Mouse (Mus musculus): ENCODE measurements around the gene Wdr62. TPM values are rescaled to one million over a fixed set of nuclear protein-coding genes. Genes with fewer than 3 reads are reported as not detected.
A peak's percentile ranks its signal among the peaks of the same experiment; 100 is the strongest.
"Not testable (repeated sequence)": the region's sequence is repeated elsewhere in the genome, so short reads cannot be mapped to it uniquely, and the experiment has no call there.

The Wdr62 gene
- total and polyA plus RNA-seq, 3 experiments: 0.97 to 5.3 (median 1.7) TPM

GRCm38 (mm10) chr7:30219293-30220007, 60.8 kb downstream of the Wdr62 start:
- H3K79me2 ChIP-seq (replicated peaks; ENCODE audit: control insufficient read depth, insufficient read depth, low read length): no peaks in the 10 kb centered on the region
- H3K4me3 ChIP-seq: peak overlapping the region; percentile 54
- H3K36me3 ChIP-seq (ENCODE audit: control insufficient read depth, insufficient read depth, low read length): no peaks in the 10 kb centered on the region
- H3K9ac ChIP-seq (ENCODE audit: low read depth, low read length): peak overlapping the region; percentile 68
- H3K27me3 ChIP-seq (ENCODE audit: control insufficient read depth, insufficient read depth, low read length): no peaks in the 10 kb centered on the region
- no peak for TF ChIP-seq CTCF (IDR thresholded peaks at IDR 0.05)
- TF ChIP-seq EP300 (IDR thresholded peaks at IDR 0.05; ENCODE audit: insufficient read depth, low read depth, low read length): no peak
- no peak for TF ChIP-seq POLR2A (IDR thresholded peaks at IDR 0.05; ENCODE audit: insufficient read depth, low read depth, low read length)
- H3K27ac ChIP-seq: peak overlapping the region; percentile 69
- DNase-seq: peak; percentile 56 to 68
- peaks cover 6% of the 10 kb centered on the region for H3K4me1 ChIP-seq (ENCODE audit: control insufficient read depth, insufficient read depth, low read length)
- intact Hi-C loops (cut with DNase I): loop anchor here (5.0 kb wide), 3 partner anchors 37 to 402 kb away; partner anchors contain the start of genes Cox7a1, Zfp382 and Zfp790
- 4% methylated on average over 16 of the region's 16 CpGs for WGBS

- no peak overlapping the region for H3K4me3 ChIP-seq
- no peak overlapping the region for H3K9ac ChIP-seq (ENCODE audit: low read depth, low read length)
- H3K36me3 ChIP-seq (ENCODE audit: control insufficient read depth, insufficient read depth, low read length): no peaks in the 10 kb centered on the region
- TF ChIP-seq CTCF (IDR thresholded peaks at IDR 0.05) (no peak), EP300 (IDR thresholded peaks at IDR 0.05; ENCODE audit: insufficient read depth, low read depth, low read length) (no peak), POLR2A (IDR thresholded peaks at IDR 0.05; ENCODE audit: insufficient read depth, low read depth, low read length) (no peak)
- no peak overlapping the region for H3K27ac ChIP-seq
- 63% methylated on average over 2 of the region's 2 CpGs for WGBS
- intact Hi-C loops (cut with DNase I): loop anchor here (5.0 kb wide), 3 partner anchors 35 to 400 kb away; partner anchors contain the start of genes Cox7a1, Zfp382 and Zfp790
- no peaks in the 10 kb centered on the region for H3K79me2 ChIP-seq (replicated peaks; ENCODE audit: control insufficient read depth, insufficient read depth, low read length)
- peaks cover 6% of the 10 kb centered on the region for H3K4me1 ChIP-seq (ENCODE audit: control insufficient read depth, insufficient read depth, low read length)
- no peak for DNase-seq
- H3K27me3 ChIP-seq (ENCODE audit: control insufficient read depth, insufficient read depth, low read length): no peaks in the 10 kb centered on the region
Measured at GRCm38 (mm10) chr7:30217277-30217676, 62.9 kb downstream of the Wdr62 start.

DNA sequence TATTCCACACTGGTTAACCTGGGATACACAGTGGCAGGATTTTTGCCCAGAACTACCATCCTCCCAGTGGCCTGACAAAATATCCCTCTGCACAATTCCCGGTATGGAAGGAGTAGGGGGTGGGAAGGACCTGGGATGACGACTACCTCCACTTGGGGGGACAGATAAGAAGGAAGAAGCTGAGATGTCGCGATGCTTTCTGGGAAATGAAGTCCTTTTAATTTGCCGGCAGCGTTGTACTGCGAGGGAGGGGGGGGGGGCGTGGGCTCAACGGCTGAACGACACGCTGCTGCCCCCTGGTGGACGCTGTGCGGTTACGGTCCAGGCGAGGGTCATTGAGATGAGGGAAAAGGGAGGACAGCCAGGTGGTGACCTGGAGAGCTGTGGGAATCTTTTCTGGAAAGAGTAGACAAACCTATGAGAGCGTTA, 63.5 kb downstream of the Wdr62 start:
- DNase-seq: peak; percentile 73 to 81
- H3K36me3 ChIP-seq (ENCODE audit: control insufficient read depth, insufficient read depth, low read length): no peaks in the 10 kb centered on the region
- WGBS: 1% methylated on average over 16 of the region's 16 CpGs
- TF ChIP-seq CTCF (IDR thresholded peaks at IDR 0.05) (peak; percentile 91), EP300 (IDR thresholded peaks at IDR 0.05; ENCODE audit: insufficient read depth, low read depth, low read length) (no peak), POLR2A (IDR thresholded peaks at IDR 0.05; ENCODE audit: insufficient read depth, low read depth, low read length) (no peak)
- H3K79me2 ChIP-seq (replicated peaks; ENCODE audit: control insufficient read depth, insufficient read depth, low read length): no peaks in the 10 kb centered on the region
- H3K4me3 ChIP-seq: no peak overlapping the region; the same call in 1 of the 2 replicates
- no peak overlapping the region for H3K9ac ChIP-seq (ENCODE audit: low read depth, low read length)
- H3K27me3 ChIP-seq (ENCODE audit: control insufficient read depth, insufficient read depth, low read length): no peaks in the 10 kb centered on the region
- intact Hi-C loops (cut with DNase I): loop anchor here (5.0 kb wide), 3 partner anchors 34 to 399 kb away; partner anchors contain the start of genes Cox7a1, Zfp382 and Zfp790
- H3K27ac ChIP-seq: peak overlapping the region; percentile 1; the same call in 1 of the 2 replicates
- H3K4me1 ChIP-seq (ENCODE audit: control insufficient read depth, insufficient read depth, low read length): peaks cover 6% of the 10 kb centered on the region

DNA sequence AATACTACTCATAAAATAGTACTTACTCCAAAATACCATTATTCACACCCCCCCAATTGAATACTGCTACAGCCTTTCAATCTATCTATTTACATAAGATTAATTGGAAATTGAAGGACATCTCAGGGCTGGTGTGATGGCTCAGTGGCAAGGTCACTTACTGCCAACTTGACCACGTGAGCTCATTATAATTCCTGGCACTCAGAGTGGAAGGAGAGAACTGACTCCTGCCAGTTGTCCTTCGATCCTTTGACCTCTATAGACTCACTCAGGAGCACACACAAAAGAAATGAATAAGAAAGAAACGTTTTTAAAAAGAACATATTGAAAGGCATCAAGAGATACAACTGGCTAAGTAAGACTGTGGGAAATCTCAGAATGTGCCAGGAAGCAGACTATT, 64.3 kb downstream of the Wdr62 start:
- H3K79me2 ChIP-seq (replicated peaks; ENCODE audit: control insufficient read depth, insufficient read depth, low read length): no peaks in the 10 kb centered on the region
- 68% methylated on average over 3 of the region's 3 CpGs for WGBS
- no peak for DNase-seq
- TF ChIP-seq CTCF (IDR thresholded peaks at IDR 0.05): no peak
- no peak for TF ChIP-seq POLR2A (IDR thresholded peaks at IDR 0.05; ENCODE audit: insufficient read depth, low read depth, low read length)
- no peak for TF ChIP-seq EP300 (IDR thresholded peaks at IDR 0.05; ENCODE audit: insufficient read depth, low read depth, low read length)
- peaks cover 6% of the 10 kb centered on the region for H3K4me1 ChIP-seq (ENCODE audit: control insufficient read depth, insufficient read depth, low read length)
- no peak overlapping the region for H3K4me3 ChIP-seq
- intact Hi-C loops (cut with DNase I): loop anchor here (5.0 kb wide), 3 partner anchors 34 to 399 kb away; partner anchors contain the start of genes Cox7a1, Zfp382 and Zfp790
- no peaks in the 10 kb centered on the region for H3K27me3 ChIP-seq (ENCODE audit: control insufficient read depth, insufficient read depth, low read length)
- H3K9ac ChIP-seq (ENCODE audit: low read depth, low read length): no peak overlapping the region
- no peaks in the 10 kb centered on the region for H3K36me3 ChIP-seq (ENCODE audit: control insufficient read depth, insufficient read depth, low read length)
- H3K27ac ChIP-seq: no peak overlapping the region; the same call in 1 of the 2 replicates

- Histone ChIP-seq H3K4me1 (ENCODE audit: control insufficient read depth, insufficient read depth, low read length) (peaks cover 2% of the 10 kb centered on the region; the same call in 1 of the 2 replicates), H3K9ac (ENCODE audit: low read depth, low read length) (no peak overlapping the region), H3K36me3 (ENCODE audit: control insufficient read depth, insufficient read depth, low read length) (no peaks in the 10 kb centered on the region), H3K27me3 (ENCODE audit: control insufficient read depth, insufficient read depth, low read length) (no peaks in the 10 kb centered on the region), H3K27ac (no peak overlapping the region), H3K79me2 (replicated peaks; ENCODE audit: control insufficient read depth, insufficient read depth, low read length) (no peaks in the 10 kb centered on the region), H3K4me3 (no peak overlapping the region)
- no peak for TF ChIP-seq CTCF (IDR thresholded peaks at IDR 0.05)
- no peak for TF ChIP-seq EP300 (IDR thresholded peaks at IDR 0.05; ENCODE audit: insufficient read depth, low read depth, low read length)
- TF ChIP-seq POLR2A (IDR thresholded peaks at IDR 0.05; ENCODE audit: insufficient read depth, low read depth, low read length): no peak
- intact Hi-C loops (cut with DNase I): no loop called here
- WGBS: 76% methylated on average over 3 of the region's 3 CpGs
- DNase-seq: no peak
Measured at GRCm38 (mm10) chr7:30213881-30214280, 66.3 kb downstream of the Wdr62 start.

DNA sequence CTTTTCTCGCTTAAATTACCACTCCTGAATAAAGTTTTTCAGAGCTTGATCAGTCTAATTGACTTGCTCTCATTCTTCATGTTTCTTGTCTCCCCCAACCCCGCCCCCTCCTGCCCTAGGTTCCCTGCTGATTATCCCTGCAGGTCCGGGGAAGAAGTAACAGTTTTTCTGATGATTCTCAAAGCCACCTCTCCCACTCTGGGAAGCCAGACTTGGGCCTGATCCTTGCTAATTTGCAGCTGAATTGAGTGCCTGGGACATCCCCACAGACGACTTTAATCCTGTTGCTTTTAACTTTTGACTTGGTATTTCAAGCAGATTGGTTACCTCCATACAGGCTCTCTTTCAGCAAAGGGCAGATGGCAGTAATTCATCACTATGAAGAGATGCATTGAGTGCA, 69.2 kb downstream of the Wdr62 start:
- no peak for DNase-seq
- WGBS: 31% methylated on average over 4 of the region's 4 CpGs
- TF ChIP-seq CTCF (IDR thresholded peaks at IDR 0.05): no peak
- TF ChIP-seq POLR2A (IDR thresholded peaks at IDR 0.05; ENCODE audit: insufficient read depth, low read depth, low read length): no peak
- no peak for TF ChIP-seq EP300 (IDR thresholded peaks at IDR 0.05; ENCODE audit: insufficient read depth, low read depth, low read length)
- H3K9ac ChIP-seq (ENCODE audit: low read depth, low read length): no peak overlapping the region
- H3K79me2 ChIP-seq (replicated peaks; ENCODE audit: control insufficient read depth, insufficient read depth, low read length): no peaks in the 10 kb centered on the region
- no peak overlapping the region for H3K4me3 ChIP-seq
- H3K4me1 ChIP-seq (ENCODE audit: control insufficient read depth, insufficient read depth, low read length): no peaks in the 10 kb centered on the region
- H3K27me3 ChIP-seq (ENCODE audit: control insufficient read depth, insufficient read depth, low read length): no peaks in the 10 kb centered on the region
- no peaks in the 10 kb centered on the region for H3K36me3 ChIP-seq (ENCODE audit: control insufficient read depth, insufficient read depth, low read length)
- no peak overlapping the region for H3K27ac ChIP-seq
- intact Hi-C loops (cut with DNase I): no loop called here

DNA sequence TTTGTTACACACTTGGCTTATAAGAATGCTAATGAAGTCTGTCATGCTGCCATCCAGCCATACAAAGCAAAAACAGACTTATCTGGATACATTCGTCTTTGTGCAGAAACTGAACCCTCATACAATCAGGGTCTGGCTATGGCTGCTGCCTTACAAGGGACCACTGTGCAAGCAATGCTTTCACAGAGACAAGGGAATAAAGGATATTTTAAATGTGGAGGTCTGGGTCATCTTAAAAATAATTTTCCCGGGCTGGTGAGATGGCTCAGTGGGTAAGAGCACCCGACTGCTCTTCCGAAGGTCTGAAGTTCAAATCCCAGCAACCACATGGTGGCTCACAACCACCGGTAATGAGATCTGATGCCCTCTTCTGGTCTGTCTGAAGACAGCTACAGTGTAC, 73.9 kb downstream of the Wdr62 start:
- H3K4me3 ChIP-seq; H3K4me1 ChIP-seq (ENCODE audit: control insufficient read depth, insufficient read depth, low read length); H3K9ac ChIP-seq (ENCODE audit: low read depth, low read length); DNase-seq; H3K79me2 ChIP-seq (replicated peaks; ENCODE audit: control insufficient read depth, insufficient read depth, low read length); H3K36me3 ChIP-seq (ENCODE audit: control insufficient read depth, insufficient read depth, low read length); H3K27ac ChIP-seq; H3K27me3 ChIP-seq (ENCODE audit: control insufficient read depth, insufficient read depth, low read length): not testable (repeated sequence)
- intact Hi-C loops (cut with DNase I): loop anchor here (5.0 kb wide), 1 partner anchor 194 kb away; no protein-coding TSS in a partner anchor
- 46% methylated on average over 5 of the region's 5 CpGs for WGBS
